Mouse (Mus musculus): ENCODE measurements around the gene Gm597.

Gene Gm597

DNA sequence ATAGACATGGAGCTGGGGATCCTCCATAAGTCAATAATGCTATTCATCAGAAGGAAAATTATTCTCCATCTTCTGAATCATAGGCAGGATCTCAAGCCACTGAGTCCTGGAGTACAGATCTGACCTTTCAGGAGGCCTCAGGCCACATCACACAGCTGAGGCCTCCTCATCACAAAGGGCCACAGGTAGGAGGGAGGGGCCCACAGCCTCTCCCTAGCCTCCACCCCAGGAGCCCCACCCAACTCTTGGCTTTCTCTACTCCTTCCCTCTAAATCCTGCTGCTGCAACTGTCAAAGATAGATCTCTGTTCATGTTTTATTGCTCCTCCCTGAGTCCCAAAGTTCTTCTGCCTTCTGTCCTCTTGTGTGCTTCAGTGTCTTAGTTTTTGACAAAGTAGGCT lies at the start of gene Gm597:
Gm597 (minus strand) TSS at position 101 of the 400 bp plus-strand sequence.
- in situ Hi-C loops (cut with MboI; ENCODE audit: low sequenced_read_pairs), result no loop called here

DNA sequence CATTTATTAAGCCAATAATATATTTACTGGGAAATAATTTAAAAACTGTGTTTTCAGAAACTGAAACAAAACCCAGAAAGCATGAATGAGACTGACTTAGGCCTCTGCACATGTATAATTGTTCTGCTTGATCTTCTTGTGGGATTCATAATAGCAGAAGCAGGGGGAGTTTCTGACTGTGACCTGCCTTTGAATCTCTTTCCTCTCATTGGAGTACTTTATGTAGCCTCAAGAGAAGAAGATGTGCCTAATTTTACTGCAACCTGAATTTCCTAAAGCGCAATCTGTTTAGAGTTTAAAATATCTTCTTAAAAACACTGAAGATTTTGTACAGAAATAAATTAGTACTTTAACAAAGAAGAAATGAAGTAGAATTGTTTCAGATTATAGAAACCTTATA lies 27.6 kb upstream of the Gm597 start:
- in situ Hi-C loops (cut with MboI; ENCODE audit: low sequenced_read_pairs), result no loop called here

DNA sequence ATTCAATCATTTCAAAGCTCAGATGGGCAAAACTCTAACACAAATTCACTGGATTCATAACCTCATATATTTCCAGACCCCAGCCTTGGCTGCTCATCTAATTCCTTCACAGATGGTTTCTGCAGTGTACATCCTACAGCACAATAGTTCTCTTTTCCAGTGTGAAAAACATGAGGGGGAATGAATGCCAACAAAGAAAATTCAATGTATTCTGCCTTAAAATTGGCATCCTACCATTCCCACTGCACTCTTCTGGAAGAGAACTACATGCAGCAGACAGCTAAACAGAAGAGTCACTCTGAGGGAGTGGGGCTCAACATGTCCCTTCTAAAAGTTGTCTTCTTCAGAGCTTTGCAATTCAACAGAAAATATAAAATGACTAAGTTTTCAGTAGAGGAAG lies 26.6 kb upstream of the Gm597 start:
- in situ Hi-C loops (cut with MboI; ENCODE audit: low sequenced_read_pairs), result no loop called here

DNA sequence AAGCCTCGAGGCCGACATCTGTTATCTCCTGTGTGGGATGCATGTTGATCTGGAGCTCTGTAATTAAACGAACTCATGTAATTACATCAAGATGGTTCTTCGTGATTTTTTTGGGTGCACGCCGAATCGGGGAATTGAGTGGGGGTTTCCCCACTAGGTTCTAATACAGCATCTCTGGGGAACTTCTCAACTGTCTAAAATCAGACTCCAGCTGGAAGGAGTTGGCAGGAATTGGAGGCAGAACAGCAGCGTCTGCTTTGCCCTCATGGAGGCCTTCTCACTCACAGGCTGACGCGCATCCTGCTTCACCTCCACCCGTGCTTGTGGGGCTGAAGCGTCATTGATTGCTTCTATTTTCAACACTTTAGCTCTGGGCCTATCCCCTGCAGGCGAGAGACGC lies 20.8 kb upstream of the Gm597 start:
- in situ Hi-C loops (cut with MboI; ENCODE audit: low sequenced_read_pairs), result no loop called here
